Mouse (Mus musculus): Measurements from ENCODE around the gene Ifnl3.

Ifnl3 gene

DNA sequence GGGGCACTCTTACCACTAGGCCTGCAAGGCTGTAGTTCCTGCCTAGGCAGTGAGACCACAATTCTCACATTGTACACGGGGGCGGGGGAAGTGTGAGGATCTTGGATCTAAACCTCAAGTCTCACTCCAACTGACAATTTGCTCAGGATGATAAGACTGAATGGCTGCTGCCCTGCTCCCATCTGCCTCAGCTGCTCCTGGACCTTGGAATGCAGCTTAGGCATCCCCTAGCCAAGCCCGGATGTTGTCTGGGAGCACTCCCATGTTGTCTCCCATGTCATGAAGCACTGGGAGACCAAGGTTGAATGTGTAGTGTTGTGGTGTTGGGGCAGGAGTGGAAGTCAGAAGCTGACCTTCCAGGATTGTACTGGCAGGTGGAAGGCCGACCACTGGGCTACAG is 44.9 kb downstream of the Ifnl3 start:
- TF ChIP-seq CTCF (conservative IDR thresholded peaks at IDR 0.05; ENCODE audit: low read length), result no peak
- TF ChIP-seq POU5F1 (IDR thresholded peaks at IDR 0.05; ENCODE audit: borderline replicate concordance, low read length), result no peak
- no peak for TF ChIP-seq NANOG (IDR thresholded peaks at IDR 0.05; ENCODE audit: borderline replicate concordance, low read length)
- peaks cover 95% of the 10 kb centered on the region for H3K4me1 ChIP-seq (replicated peaks; ENCODE audit: low read depth, low read length)
- H3K36me3 ChIP-seq (ENCODE audit: insufficient read depth, low read length), result peaks cover 95% of the 10 kb centered on the region
- no peaks in the 10 kb centered on the region for H3K9me3 ChIP-seq (ENCODE audit: low read length)
- no peaks in the 10 kb centered on the region for H3K27me3 ChIP-seq (ENCODE audit: insufficient read depth, low read length)
- H3K4me3 ChIP-seq (replicated peaks; ENCODE audit: low read length), result no peak overlapping the region

DNA sequence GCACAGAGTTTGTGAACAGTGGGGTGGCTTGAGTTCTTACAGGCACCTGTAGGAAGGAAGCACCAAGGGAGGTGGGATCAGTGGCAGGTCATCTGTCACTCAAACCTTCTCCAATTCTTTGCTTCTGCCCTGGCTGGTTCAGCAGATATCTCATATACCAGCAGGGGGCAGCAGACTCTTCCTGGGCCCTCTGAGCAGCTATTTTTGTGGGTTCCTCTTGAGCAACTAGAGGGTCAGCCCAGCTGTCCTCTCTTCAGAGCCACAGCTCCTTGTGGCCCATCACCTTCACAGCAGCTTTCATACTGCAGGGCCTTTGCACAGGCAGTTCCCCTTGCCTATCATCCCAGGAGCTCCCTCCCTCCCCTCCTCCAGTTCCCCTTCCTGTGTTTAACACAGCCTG is 45.6 kb downstream of the Ifnl3 start:
- H3K4me3 ChIP-seq (replicated peaks; ENCODE audit: low read length), result no peak overlapping the region
- TF ChIP-seq NANOG (IDR thresholded peaks at IDR 0.05; ENCODE audit: borderline replicate concordance, low read length) (no peak), CTCF (conservative IDR thresholded peaks at IDR 0.05; ENCODE audit: low read length) (peak; percentile 73)
- H3K9me3 ChIP-seq (ENCODE audit: low read length), result no peaks in the 10 kb centered on the region
- H3K36me3 ChIP-seq (ENCODE audit: insufficient read depth, low read length), result peaks cover 95% of the 10 kb centered on the region
- no peaks in the 10 kb centered on the region for H3K27me3 ChIP-seq (ENCODE audit: insufficient read depth, low read length)
- H3K4me1 ChIP-seq (replicated peaks; ENCODE audit: low read depth, low read length), result peaks cover 95% of the 10 kb centered on the region

DNA sequence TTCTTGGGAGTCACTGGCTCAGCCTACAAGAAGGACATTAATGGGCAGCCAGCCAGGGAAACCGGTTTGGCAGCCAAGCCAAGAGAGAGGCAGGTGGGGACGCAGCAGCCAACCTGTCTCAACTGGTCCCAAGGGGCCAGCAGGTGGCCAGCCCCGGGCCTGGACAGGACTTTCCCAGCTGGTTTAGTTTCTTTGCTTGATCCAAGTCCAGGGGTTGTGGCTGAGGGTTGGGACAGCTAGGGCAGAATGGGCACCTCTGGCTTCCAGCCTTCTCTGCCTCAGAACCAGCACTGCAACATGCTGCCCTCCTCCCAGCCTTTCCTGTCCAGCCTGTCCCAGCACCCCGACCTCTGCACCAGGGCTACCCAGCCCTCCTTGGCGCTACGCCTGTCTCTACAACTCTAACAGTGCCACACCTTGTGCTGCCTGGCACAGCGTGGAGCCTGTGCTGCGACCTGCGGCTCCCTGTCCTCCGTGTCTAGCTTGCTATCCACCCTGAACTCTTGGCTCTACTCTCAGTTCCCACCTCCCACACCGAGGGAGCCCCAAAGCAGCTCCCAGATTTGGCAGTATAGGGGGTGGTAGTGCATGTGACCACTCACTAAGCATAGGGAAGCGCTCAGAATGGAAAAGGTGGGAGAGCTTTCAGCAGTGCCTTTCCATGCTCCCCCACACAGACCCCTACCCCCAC is 47.8 kb downstream of the Ifnl3 start:
- peaks cover 93% of the 10 kb centered on the region for H3K36me3 ChIP-seq (ENCODE audit: insufficient read depth, low read length)
- no peak for TF ChIP-seq CTCF (conservative IDR thresholded peaks at IDR 0.05; ENCODE audit: low read length)
- TF ChIP-seq NANOG (IDR thresholded peaks at IDR 0.05; ENCODE audit: borderline replicate concordance, low read length), result no peak
- no peak for TF ChIP-seq POU5F1 (IDR thresholded peaks at IDR 0.05; ENCODE audit: borderline replicate concordance, low read length)
- H3K27me3 ChIP-seq (ENCODE audit: insufficient read depth, low read length), result no peaks in the 10 kb centered on the region
- peaks cover 99% of the 10 kb centered on the region for H3K4me1 ChIP-seq (replicated peaks; ENCODE audit: low read depth, low read length)
- peak overlapping the region; percentile 17; the same call in 1 of the 2 replicates for H3K4me3 ChIP-seq (replicated peaks; ENCODE audit: low read length)
- H3K9me3 ChIP-seq (ENCODE audit: low read length), result no peaks in the 10 kb centered on the region

DNA sequence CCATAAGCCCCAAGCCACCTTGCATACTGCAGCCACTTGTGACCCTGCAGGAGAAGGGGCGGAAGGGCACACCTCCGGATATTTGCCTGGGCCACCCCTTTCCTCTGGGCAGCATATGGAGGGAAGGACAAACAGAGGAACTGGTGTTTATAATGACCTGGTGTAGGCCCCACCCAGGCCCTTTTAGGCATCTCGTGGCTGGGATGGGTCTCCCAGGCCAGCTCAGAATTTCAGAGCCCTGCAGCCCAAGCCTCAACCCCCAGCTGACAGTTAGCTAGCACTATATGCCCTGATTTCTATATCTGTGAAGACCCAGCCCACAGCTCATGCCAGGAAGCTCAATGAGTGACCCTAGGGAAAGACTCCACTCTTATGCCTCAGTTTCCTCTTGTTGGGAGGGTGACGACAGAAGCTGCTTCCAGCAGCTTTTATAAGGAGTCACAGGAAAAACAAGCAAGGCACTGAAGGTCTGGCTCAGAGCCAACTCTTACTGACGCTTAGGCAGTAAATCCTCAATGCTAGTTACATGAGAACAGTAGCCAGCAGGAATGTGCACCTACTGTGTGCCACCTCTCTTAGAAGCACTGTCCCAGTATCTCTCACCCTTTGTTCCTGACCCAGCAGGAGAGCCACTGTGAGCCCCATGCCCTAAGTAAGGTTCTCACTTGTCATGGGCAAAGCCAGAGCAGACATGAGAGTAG is 48.5 kb downstream of the Ifnl3 start:
- peak overlapping the region; percentile 17; the same call in 1 of the 2 replicates for H3K4me3 ChIP-seq (replicated peaks; ENCODE audit: low read length)
- H3K4me1 ChIP-seq (replicated peaks; ENCODE audit: low read depth, low read length), result peaks cover 99% of the 10 kb centered on the region
- no peaks in the 10 kb centered on the region for H3K27me3 ChIP-seq (ENCODE audit: insufficient read depth, low read length)
- peaks cover 93% of the 10 kb centered on the region for H3K36me3 ChIP-seq (ENCODE audit: insufficient read depth, low read length)
- H3K9me3 ChIP-seq (ENCODE audit: low read length), result no peaks in the 10 kb centered on the region
- TF ChIP-seq NANOG (IDR thresholded peaks at IDR 0.05; ENCODE audit: borderline replicate concordance, low read length) (no peak), CTCF (conservative IDR thresholded peaks at IDR 0.05; ENCODE audit: low read length) (no peak), POU5F1 (IDR thresholded peaks at IDR 0.05; ENCODE audit: borderline replicate concordance, low read length) (no peak)

DNA sequence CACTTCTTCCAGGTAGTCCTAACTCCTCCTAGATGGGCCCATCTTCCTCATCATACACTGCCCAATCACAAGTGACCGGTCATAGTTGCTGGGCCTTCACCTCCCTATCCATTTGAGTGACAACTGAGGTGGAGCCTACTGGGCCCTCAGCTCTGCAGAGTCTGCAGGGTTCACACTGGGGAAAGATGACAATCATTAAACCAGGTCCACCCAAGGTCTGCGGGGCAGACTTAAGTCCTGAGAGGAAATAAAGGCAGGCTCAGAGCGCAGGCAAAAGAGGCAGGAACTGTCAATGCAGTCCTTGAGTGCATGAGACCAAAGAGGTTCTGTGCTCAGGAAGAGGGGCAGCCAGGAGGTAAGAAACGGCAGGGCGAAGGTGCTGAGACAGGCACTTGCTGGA is 50.1 kb downstream of the Ifnl3 start:
- H3K4me3 ChIP-seq (replicated peaks; ENCODE audit: low read length), result no peak overlapping the region
- peaks cover 89% of the 10 kb centered on the region for H3K36me3 ChIP-seq (ENCODE audit: insufficient read depth, low read length)
- H3K27me3 ChIP-seq (ENCODE audit: insufficient read depth, low read length), result no peaks in the 10 kb centered on the region
- TF ChIP-seq CTCF (conservative IDR thresholded peaks at IDR 0.05; ENCODE audit: low read length), result no peak
- TF ChIP-seq NANOG (IDR thresholded peaks at IDR 0.05; ENCODE audit: borderline replicate concordance, low read length), result no peak
- no peak for TF ChIP-seq POU5F1 (IDR thresholded peaks at IDR 0.05; ENCODE audit: borderline replicate concordance, low read length)
- no peaks in the 10 kb centered on the region for H3K9me3 ChIP-seq (ENCODE audit: low read length)
- H3K4me1 ChIP-seq (replicated peaks; ENCODE audit: low read depth, low read length), result peaks cover 100% of the 10 kb centered on the region

DNA sequence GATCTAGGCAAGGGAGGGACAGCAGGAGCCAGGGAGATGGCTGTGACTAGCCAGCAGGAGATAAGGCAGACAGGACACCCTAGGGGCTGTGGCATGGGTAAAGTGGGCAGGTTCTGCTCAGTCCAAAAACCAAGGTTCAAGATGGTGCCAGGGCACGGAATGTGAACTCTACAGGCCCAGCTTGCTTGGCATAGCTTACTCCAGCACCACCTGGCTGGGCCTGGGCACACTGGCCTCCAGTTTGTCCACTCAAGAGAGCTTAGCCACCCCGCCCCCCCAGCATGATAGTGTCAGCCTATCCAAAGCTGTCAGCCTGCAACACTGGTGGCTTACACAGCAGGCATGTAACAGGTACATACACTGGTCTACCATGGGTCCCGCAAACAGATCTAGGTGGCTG is 50.6 kb downstream of the Ifnl3 start:
- TF ChIP-seq CTCF (conservative IDR thresholded peaks at IDR 0.05; ENCODE audit: low read length), result no peak
- TF ChIP-seq NANOG (IDR thresholded peaks at IDR 0.05; ENCODE audit: borderline replicate concordance, low read length), result no peak
- TF ChIP-seq POU5F1 (IDR thresholded peaks at IDR 0.05; ENCODE audit: borderline replicate concordance, low read length), result no peak
- peaks cover 86% of the 10 kb centered on the region for H3K36me3 ChIP-seq (ENCODE audit: insufficient read depth, low read length)
- no peaks in the 10 kb centered on the region for H3K9me3 ChIP-seq (ENCODE audit: low read length)
- peaks cover 100% of the 10 kb centered on the region for H3K4me1 ChIP-seq (replicated peaks; ENCODE audit: low read depth, low read length)
- H3K27me3 ChIP-seq (ENCODE audit: insufficient read depth, low read length), result no peaks in the 10 kb centered on the region
- no peak overlapping the region for H3K4me3 ChIP-seq (replicated peaks; ENCODE audit: low read length)

Data from E14TG2a.4 (cell line).